23 mouse cellular contexts compared by ENCODE assay signal in the genomic region with DNA sequence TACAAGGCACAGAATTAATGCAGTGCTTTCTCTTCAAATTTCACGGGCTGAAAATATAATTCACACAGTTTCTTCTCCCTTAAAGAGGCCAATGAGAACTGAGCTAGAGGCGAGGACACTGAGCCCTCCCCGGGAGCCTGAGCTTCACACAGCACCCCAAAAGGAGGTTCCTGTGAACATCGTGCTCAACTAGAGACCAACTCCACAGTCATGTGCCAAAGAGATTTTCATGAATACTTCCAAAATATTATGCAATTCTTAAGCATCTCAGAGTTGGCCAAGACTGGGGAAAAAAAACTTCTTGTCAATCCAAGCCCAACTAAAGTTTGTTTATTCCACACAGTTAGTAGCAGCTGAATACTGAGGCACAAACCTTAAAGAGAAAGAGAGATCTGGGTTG.
DNase-seq lines count a peak whose midpoint lies in the region; ATAC-seq lines count a peak whose summit lies in the region.
"Had no signal": no experiment of that assay in that cellular context is flagged by ENCODE, and none has a peak within 500 bp of the region (broad histone marks: within the 10 kb centered on the region; RNA-seq: fewer than 3 reads in every experiment).

No protein-coding gene starts in this region.

- no peaks in the 10 kb centered on the region for H3K9me3 ChIP-seq in forebrain, embryonic 16.5 days (ENCODE audit: control insufficient read depth, low read length)
- no peaks in the 10 kb centered on the region for H3K9me3 ChIP-seq in forebrain, embryonic 11.5 days (ENCODE audit: control insufficient read depth, low read length)
- no peaks in the 10 kb centered on the region for H3K9me3 ChIP-seq in hindbrain, embryonic 16.5 days (ENCODE audit: control insufficient read depth, low read length)
- H3K9me3 ChIP-seq: embryonic facial prominence, embryonic 12.5 days; forebrain, embryonic 12.5 days; heart, embryonic 15.5 days; midbrain, embryonic 12.5 days; neural tube, embryonic 15.5 days had no signal

- intact Hi-C loops in heart, postnatal 36 days (cut with DNase I): loop anchor here (10.0 kb wide), 1 partner anchor 783 kb away; a partner anchor contains a TSS
- intact Hi-C loops in left cerebral cortex, postnatal 10 days (cut with DNase I): loop anchor here (10.0 kb wide), 2 partner anchors 493 to 783 kb away; a partner anchor contains a TSS

- no peak for DNase-seq in forebrain, embryonic 11.5 days (ENCODE audit: low spot score)
- DNase-seq in heart, adult 8-10 months (ENCODE audit: low spot score): peak; percentile 31
- DNase-seq in heart, postnatal 36 days: no peak
- peak; percentile 85 for DNase-seq in adipocyte (ENCODE audit: low spot score)
- DNase-seq in lung, postnatal 10 days: peak; percentile 50
- no peak for DNase-seq in left cerebral cortex, postnatal 10 days (ENCODE audit: extremely low spot score in 1 of 2, low spot score in 2 of 2)
- DNase-seq: adrenal gland, adult 8-10 months; cerebellum, adult 18-20 months; gastrocnemius, postnatal 10 days; kidney, postnatal 4 days; right cerebral cortex, postnatal 25 days; thymus, postnatal 36 days had no signal

- H3K9ac ChIP-seq in forebrain, embryonic 16.5 days (replicated peaks; ENCODE audit: low read depth, low read length): no peak overlapping the region
- H3K9ac ChIP-seq in forebrain, embryonic 11.5 days (ENCODE audit: low read length): no peak overlapping the region
- no peak overlapping the region for H3K9ac ChIP-seq in hindbrain, embryonic 16.5 days (ENCODE audit: low read depth, low read length)
- H3K9ac ChIP-seq: embryonic facial prominence, embryonic 12.5 days; forebrain, embryonic 12.5 days; heart, embryonic 15.5 days; midbrain, embryonic 12.5 days; neural tube, embryonic 15.5 days had no signal

- WGBS in forebrain, embryonic 16.5 days: 72% methylated on average over 4 of the region's 4 CpGs
- 86% methylated on average over 4 of the region's 4 CpGs for WGBS in forebrain, embryonic 11.5 days
- WGBS in hindbrain, embryonic 16.5 days: 67% methylated on average over 4 of the region's 4 CpGs

- H3K27ac ChIP-seq in forebrain, embryonic 16.5 days (ENCODE audit: low read length): no peak overlapping the region
- H3K27ac ChIP-seq in forebrain, embryonic 11.5 days (ENCODE audit: low read depth, low read length): no peak overlapping the region
- no peak overlapping the region for H3K27ac ChIP-seq in hindbrain, embryonic 16.5 days (ENCODE audit: low read depth, low read length)
- H3K27ac ChIP-seq: embryonic facial prominence, embryonic 12.5 days; forebrain, embryonic 12.5 days; heart, embryonic 15.5 days; midbrain, embryonic 12.5 days; neural tube, embryonic 15.5 days; stomach, postnatal 0 days had no signal

- peak; percentile 79 for ATAC-seq in forebrain, embryonic 16.5 days
- ATAC-seq in forebrain, embryonic 11.5 days (replicated peaks; ENCODE audit: low FRiP score): no peak
- ATAC-seq in hindbrain, embryonic 16.5 days: no peak
- ATAC-seq: inflammation-experienced regulatory T-cells, adult 6 months had no signal

- no peaks in the 10 kb centered on the region for H3K27me3 ChIP-seq in forebrain, embryonic 16.5 days (replicated peaks; ENCODE audit: control insufficient read depth, insufficient read depth, low read length)
- H3K27me3 ChIP-seq in forebrain, embryonic 11.5 days (ENCODE audit: control insufficient read depth, insufficient read depth, low read length): no peaks in the 10 kb centered on the region
- H3K27me3 ChIP-seq in hindbrain, embryonic 16.5 days (replicated peaks; ENCODE audit: control insufficient read depth, insufficient read depth, low read length): no peaks in the 10 kb centered on the region
- H3K27me3 ChIP-seq: embryonic facial prominence, embryonic 12.5 days; forebrain, embryonic 12.5 days; heart, embryonic 15.5 days; neural tube, embryonic 15.5 days had no signal

- H3K4me1 ChIP-seq in forebrain, embryonic 16.5 days (replicated peaks; ENCODE audit: control insufficient read depth, insufficient read depth, low read length): no peaks in the 10 kb centered on the region
- H3K4me1 ChIP-seq in forebrain, embryonic 11.5 days (replicated peaks; ENCODE audit: control insufficient read depth, insufficient read depth, low read length): no peaks in the 10 kb centered on the region; the same call in 1 of the 2 replicates
- H3K4me1 ChIP-seq in hindbrain, embryonic 16.5 days (ENCODE audit: control insufficient read depth, insufficient read depth, low read depth, low read length): no peaks in the 10 kb centered on the region
- H3K4me1 ChIP-seq: heart, embryonic 15.5 days; neural tube, embryonic 15.5 days had no signal

- H3K4me3 ChIP-seq in forebrain, embryonic 16.5 days (replicated peaks; ENCODE audit: low read length): no peak overlapping the region
- H3K4me3 ChIP-seq in forebrain, embryonic 11.5 days (ENCODE audit: low read depth, low read length): no peak overlapping the region
- no peak overlapping the region for H3K4me3 ChIP-seq in hindbrain, embryonic 16.5 days (ENCODE audit: low read length)
- H3K4me3 ChIP-seq: embryonic facial prominence, embryonic 12.5 days; forebrain, embryonic 12.5 days; heart, embryonic 15.5 days; midbrain, embryonic 12.5 days; myocyte; neural tube, embryonic 15.5 days had no signal

- H3K4me2 ChIP-seq in forebrain, embryonic 16.5 days (ENCODE audit: low read length): no peak overlapping the region
- no peak overlapping the region for H3K4me2 ChIP-seq in forebrain, embryonic 11.5 days (ENCODE audit: low read depth, low read length, severe bottlenecking)
- no peak overlapping the region for H3K4me2 ChIP-seq in hindbrain, embryonic 16.5 days (ENCODE audit: low read length)
- H3K4me2 ChIP-seq: embryonic facial prominence, embryonic 12.5 days; forebrain, embryonic 12.5 days; heart, embryonic 15.5 days; liver, embryonic 11.5 days; midbrain, embryonic 12.5 days; neural tube, embryonic 15.5 days had no signal

- no peaks in the 10 kb centered on the region for H3K36me3 ChIP-seq in forebrain, embryonic 16.5 days (ENCODE audit: control insufficient read depth, insufficient read depth)
- H3K36me3 ChIP-seq in forebrain, embryonic 11.5 days (ENCODE audit: control insufficient read depth, insufficient read depth, low read length): no peaks in the 10 kb centered on the region
- no peaks in the 10 kb centered on the region for H3K36me3 ChIP-seq in hindbrain, embryonic 16.5 days (ENCODE audit: control insufficient read depth, insufficient read depth, low read length)
- H3K36me3 ChIP-seq: embryonic facial prominence, embryonic 12.5 days; forebrain, embryonic 12.5 days; neural tube, embryonic 15.5 days had no signal

Comparison
In these comparisons a context has a peak if more than half of its experiments do, and no peak if none do; other contexts are left out.
1. DNase-seq: peak in heart, adult 8-10 months (single experiment), adipocyte (single experiment) and lung, postnatal 10 days (single experiment); none in forebrain, embryonic 11.5 days (single experiment), heart, postnatal 36 days (0 of 2) and left cerebral cortex, postnatal 10 days (0 of 2).